Comparison of ENCODE assay signal across 12 mouse cellular contexts in genomic region chr4:129384440-129384839, GRCm38 (mm10). TPM values are rescaled to one million over a fixed set of nuclear protein-coding genes. Genes with fewer than 3 reads are reported as not detected.
DNase-seq lines count a peak whose midpoint lies in the region; ATAC-seq and TF ChIP-seq lines count a peak whose summit lies in the region.
"Had no signal": no experiment of that assay in that cellular context is flagged by ENCODE, and none has a peak within 500 bp of the region (broad histone marks: within the 10 kb centered on the region; RNA-seq: fewer than 3 reads in every experiment).

No protein-coding gene starts in this region.

- H3K9ac ChIP-seq in heart, embryonic 12.5 days, result no peak overlapping the region
- H3K9ac ChIP-seq in intestine, postnatal 0 days (ENCODE audit: low read depth, low read length), result no peak overlapping the region

- peak; percentile 97 for DNase-seq in heart, adult 11 months
- peak; percentile 40 for DNase-seq in ZHBTc4 (ENCODE audit: low read depth, low spot score)
- DNase-seq in lung, postnatal 10 days, result peak; percentile 86
- no peak for DNase-seq in hindbrain, embryonic 10.5 days (ENCODE audit: low spot score)
- DNase-seq in frontal cortex, postnatal 10 days (ENCODE audit: low spot score in 2 of 2), result no peak
- DNase-seq in cerebellum, adult 9-10 months, result no peak

- no peaks in the 10 kb centered on the region for H3K9me3 ChIP-seq in heart, embryonic 12.5 days (replicated peaks)
- H3K9me3 ChIP-seq in intestine, postnatal 0 days (ENCODE audit: control insufficient read depth), result no peaks in the 10 kb centered on the region
- no peaks in the 10 kb centered on the region for H3K9me3 ChIP-seq in hindbrain, embryonic 10.5 days

- 20% methylated on average over 6 of the region's 6 CpGs for WGBS in heart, embryonic 12.5 days
- 14% methylated on average over 6 of the region's 6 CpGs for WGBS in intestine, postnatal 0 days
- WGBS in hindbrain, embryonic 10.5 days, result 41% methylated on average over 6 of the region's 6 CpGs

- H3K36me3 ChIP-seq in heart, embryonic 12.5 days, result no peaks in the 10 kb centered on the region
- no peaks in the 10 kb centered on the region for H3K36me3 ChIP-seq in intestine, postnatal 0 days (ENCODE audit: control insufficient read depth, insufficient read depth)
- no peaks in the 10 kb centered on the region for H3K36me3 ChIP-seq in hindbrain, embryonic 10.5 days

- ATAC-seq in heart, embryonic 12.5 days (ENCODE audit: insufficient number of reproducible peaks, low FRiP score), result no peak
- ATAC-seq in intestine, postnatal 0 days, result peak; percentile 54; the same call in 1 of the 2 replicates
- ATAC-seq: forebrain, embryonic 16.5 days; hindbrain, postnatal 0 days; midbrain, embryonic 16.5 days had no signal

- no peak overlapping the region; the same call in 1 of the 2 replicates for H3K27ac ChIP-seq in heart, embryonic 12.5 days (ENCODE audit: poor library complexity, severe bottlenecking)
- peak overlapping the region; percentile 60; the same call in 1 of the 2 replicates for H3K27ac ChIP-seq in intestine, postnatal 0 days (ENCODE audit: low read depth, low read length)
- H3K27ac ChIP-seq in hindbrain, embryonic 10.5 days, result no peak overlapping the region
- H3K27ac ChIP-seq: hindbrain, postnatal 0 days had no signal

- H3K4me3 ChIP-seq in heart, embryonic 12.5 days, result no peak overlapping the region
- H3K4me3 ChIP-seq in intestine, postnatal 0 days (ENCODE audit: low read depth, low read length), result no peak overlapping the region
- no peak overlapping the region for H3K4me3 ChIP-seq in hindbrain, embryonic 10.5 days

- no peaks in the 10 kb centered on the region for H3K27me3 ChIP-seq in heart, embryonic 12.5 days (replicated peaks)
- no peaks in the 10 kb centered on the region for H3K27me3 ChIP-seq in intestine, postnatal 0 days (replicated peaks; ENCODE audit: control insufficient read depth, insufficient read depth, low read length)
- peaks cover 5% of the 10 kb centered on the region for H3K27me3 ChIP-seq in hindbrain, embryonic 10.5 days (ENCODE audit: insufficient read depth, poor library complexity, severe bottlenecking)

- TF ChIP-seq CTCF in intestine, postnatal 0 days (IDR thresholded peaks at IDR 0.05; ENCODE audit: low read depth), result no peak

- H3K4me2 ChIP-seq in heart, embryonic 12.5 days, result no peak overlapping the region
- no peak overlapping the region for H3K4me2 ChIP-seq in intestine, postnatal 0 days (replicated peaks; ENCODE audit: low read depth)

- no peaks in the 10 kb centered on the region for H3K4me1 ChIP-seq in heart, embryonic 12.5 days (replicated peaks)
- H3K4me1 ChIP-seq in intestine, postnatal 0 days (replicated peaks; ENCODE audit: control insufficient read depth, insufficient read depth, low read length), result no peaks in the 10 kb centered on the region
- peaks cover 13% of the 10 kb centered on the region for H3K4me1 ChIP-seq in hindbrain, embryonic 10.5 days (replicated peaks)

RNA-seq across cellular contexts. Expression of gene Zbtb8a, which starts 6.5 kb away (rescaled TPM):
- 11.1 and 11.8 TPM in 2 replicates for polyA plus RNA-seq in heart, embryonic 12.5 days (2016; fragmentation: Nextera tagmentation; extraction: Ambion mirVana)
- 6.8 and 7.1 TPM in 2 replicates for polyA plus RNA-seq in intestine, postnatal 0 days (2015; fragmentation: Nextera tagmentation; extraction: Ambion mirVana)
- polyA plus RNA-seq in hindbrain, embryonic 10.5 days (2016; fragmentation: Nextera tagmentation; extraction: Ambion mirVana), result 7.7 and 11.8 TPM in 2 replicates

RNA-seq across cellular contexts. Expression of gene Zbtb8os, which starts 48.9 kb away (rescaled TPM):
- polyA plus RNA-seq in heart, embryonic 12.5 days (2016; fragmentation: Nextera tagmentation; extraction: Ambion mirVana), result 46.7 and 51.1 TPM in 2 replicates
- polyA plus RNA-seq in intestine, postnatal 0 days (2015; fragmentation: Nextera tagmentation; extraction: Ambion mirVana), result 92.9 and 94.5 TPM in 2 replicates
- polyA plus RNA-seq in hindbrain, embryonic 10.5 days (2016; fragmentation: Nextera tagmentation; extraction: Ambion mirVana), result 45.4 and 54.7 TPM in 2 replicates

RNA-seq across cellular contexts. Expression of gene Rbbp4, which starts 49.3 kb away (rescaled TPM):
- 342 TPM in 2 replicates for polyA plus RNA-seq in heart, embryonic 12.5 days (2016; fragmentation: Nextera tagmentation; extraction: Ambion mirVana)
- polyA plus RNA-seq in intestine, postnatal 0 days (2015; fragmentation: Nextera tagmentation; extraction: Ambion mirVana), result 159 and 175 TPM in 2 replicates
- polyA plus RNA-seq in hindbrain, embryonic 10.5 days (2016; fragmentation: Nextera tagmentation; extraction: Ambion mirVana), result 470 and 520 TPM in 2 replicates

RNA-seq across cellular contexts. Expression of gene Zbtb8b, which starts 56.2 kb away (rescaled TPM):
- 5.7 and 5.9 TPM in 2 replicates for polyA plus RNA-seq in heart, embryonic 12.5 days (2016; fragmentation: Nextera tagmentation; extraction: Ambion mirVana)
- 0.14 and 0.29 TPM in 2 replicates for polyA plus RNA-seq in intestine, postnatal 0 days (2015; fragmentation: Nextera tagmentation; extraction: Ambion mirVana)
- polyA plus RNA-seq in hindbrain, embryonic 10.5 days (2016; fragmentation: Nextera tagmentation; extraction: Ambion mirVana), result 1.8 and 2.1 TPM in 2 replicates
- polyA plus RNA-seq: C2C12 had no signal

Comparison
In these comparisons a context has a peak if more than half of its experiments do, and no peak if none do; other contexts are left out.
1. DNase-seq: peak in heart, adult 11 months (single experiment), ZHBTc4 (single experiment) and lung, postnatal 10 days (single experiment); none in hindbrain, embryonic 10.5 days (single experiment), frontal cortex, postnatal 10 days (0 of 2) and cerebellum, adult 9-10 months (single experiment).